Mouse (Mus musculus) testis, adult 2 months (tissue): ENCODE data around the gene Cfap97d1.

Experiments
- CTCF ChIP-seq: fragments of 200-500 bp; IDR thresholded peaks from 2 replicates; pipeline ENCODE4 v1.5.1; 2012; ENCODE audit warnings: low read depth, mild to moderate bottlenecking, inconsistent platforms, low read length, moderate library complexity; ENCODE audit not compliant: control insufficient read depth, insufficient read depth, insufficient replicate concordance
- POLR2A ChIP-seq: fragments of 200-500 bp; IDR thresholded peaks from 2 replicates; pipeline ENCODE4 v1.6.1; 2012; ENCODE audit warnings: low read depth, mild to moderate bottlenecking, inconsistent platforms, low read length, moderate library complexity; ENCODE audit not compliant: control insufficient read depth

DNA sequence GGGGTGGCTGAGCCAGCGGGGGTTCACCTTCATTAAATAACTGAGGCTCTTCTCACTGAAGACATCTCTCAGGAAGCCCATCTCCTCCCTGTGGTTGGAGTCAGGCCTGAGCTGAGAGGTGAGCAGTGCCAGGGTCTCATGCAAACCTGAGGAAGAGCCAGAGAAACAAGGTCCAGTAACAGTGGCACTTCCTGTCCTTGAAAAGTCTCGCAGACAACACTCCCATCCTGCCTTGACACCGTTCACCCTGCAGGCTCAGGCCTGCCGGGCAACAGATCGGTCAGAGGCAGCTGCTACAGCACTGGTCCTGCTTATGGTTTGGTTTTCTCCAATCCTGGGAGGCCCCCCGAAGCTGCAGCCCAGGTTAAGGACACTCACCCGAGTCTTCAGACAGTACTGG is 41.3 kb downstream of the Cfap97d1 start:
- TF ChIP-seq POLR2A (no peak), CTCF (no peak)
